Mouse (Mus musculus) limb, embryonic 11.5 days (tissue): Measurements from ENCODE around the gene Cdh13. TPM values are rescaled to one million over a fixed set of nuclear protein-coding genes. Genes with fewer than 3 reads are reported as not detected.

ENCODE experiments used
- ATAC-seq: fragments of 200-750 bp; cut with Nextera tagmentation; 2 replicates; pipeline ENCODE4 v1.8.0; 2017; ENCODE audit warnings: low read depth; ENCODE audit not compliant: insufficient number of reproducible peaks, low FRiP score, low TSS enrichment
- DNase-seq: peaks from one replicate; pipeline ENCODE4 v3.0.0-alpha.2; 2015; ENCODE audit warnings: low spot score
- H3K27ac ChIP-seq: fragments of 300-500 bp; sonication (generic); replicated peaks from 2 replicates; pipeline ENCODE4 v1.5.1; 2014; ENCODE audit warnings: low read depth, mild to moderate bottlenecking, low read length
- H3K27me3 ChIP-seq: fragments of 300-500 bp; sonication (generic); 2 replicates; pipeline ENCODE4 v1.6.1; 2014; ENCODE audit warnings: mild to moderate bottlenecking, low read length, mixed read lengths; ENCODE audit not compliant: control insufficient read depth, insufficient read depth
- H3K36me3 ChIP-seq: fragments of 300-500 bp; sonication (generic); 2 replicates; pipeline ENCODE4 v1.6.1; 2014; ENCODE audit warnings: mild to moderate bottlenecking, low read length, moderate library complexity, mixed read lengths; ENCODE audit not compliant: control insufficient read depth, insufficient read depth
- H3K4me1 ChIP-seq: fragments of 300-500 bp; sonication (generic); 2 replicates; pipeline ENCODE4 v1.6.1; 2014; ENCODE audit warnings: low read length, mixed read lengths; ENCODE audit not compliant: control insufficient read depth, insufficient read depth
- H3K4me2 ChIP-seq: fragments of 300-500 bp; sonication (generic); 2 replicates; pipeline ENCODE4 v1.6.1; 2014; ENCODE audit warnings: low read depth, mild to moderate bottlenecking, moderate library complexity; ENCODE audit not compliant: severe bottlenecking
- H3K4me3 ChIP-seq: fragments of 300-500 bp; sonication (generic); 2 replicates; pipeline ENCODE4 v1.5.1; 2014; ENCODE audit warnings: low read depth, low read length
- H3K9ac ChIP-seq: fragments of 300-500 bp; sonication (generic); 2 replicates; pipeline ENCODE4 v1.6.1; 2014; ENCODE audit warnings: mild to moderate bottlenecking, low read length
- H3K9me3 ChIP-seq: fragments of 300-500 bp; sonication (generic); 2 replicates; pipeline ENCODE4 v1.6.1; 2016; ENCODE audit warnings: low read length; ENCODE audit not compliant: control insufficient read depth
- WGBS: fragments of 180-500 bp; shearing (Covaris S2); extraction: QIAGEN DNeasy Blood & Tissue Kit; methylation state at CpG from one replicate; pipeline ENCODE4 v1.1.7; 2014; 5-methylcytosine and 5-hydroxymethylcytosine counted together
- polyA plus RNA-seq: library from polyadenylated mRNA; unstranded; fragments of >200 nt; fragmentation: Nextera tagmentation; extraction: Ambion mirVana; gene quantifications from 2 replicates; pipeline ENCODE4 v1.2.1, GENCODE M21; 2014

Gene Cdh13
- polyA plus RNA-seq, 1 experiment from 2014 or later, result 4.9 TPM

DNA sequence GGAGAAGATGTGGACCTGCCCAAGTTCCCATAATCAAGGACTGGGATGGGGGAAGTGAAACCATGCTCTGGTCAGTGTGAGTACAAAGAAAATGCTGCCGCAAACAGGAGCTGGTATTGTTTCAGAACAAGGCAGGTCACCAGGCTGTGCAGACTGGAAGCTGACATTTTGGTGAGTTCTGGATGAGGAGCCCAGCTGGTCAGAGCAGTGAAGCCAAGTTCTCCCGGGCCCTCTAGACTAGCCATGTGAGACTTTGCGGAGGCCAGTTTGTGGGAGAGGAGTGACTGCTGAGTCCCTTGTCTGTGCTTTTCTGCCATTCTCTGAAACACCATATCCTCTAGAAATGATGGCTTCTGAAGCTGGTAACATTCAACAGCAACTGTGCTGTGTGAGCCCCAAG lies 829.3 kb downstream of the Cdh13 start:
- Histone ChIP-seq H3K36me3 (no peaks in the 10 kb centered on the region), H3K9ac (no peak overlapping the region), H3K9me3 (no peaks in the 10 kb centered on the region), H3K4me3 (no peak overlapping the region), H3K4me2 (no peak overlapping the region), H3K27ac (no peak overlapping the region), H3K4me1 (no peaks in the 10 kb centered on the region), H3K27me3 (no peaks in the 10 kb centered on the region)
- WGBS, result 94% methylated on average over 3 of the region's 3 CpGs
- DNase-seq (no peak), ATAC-seq (no peak)

GRCm38 (mm10) chr8:119121236-119121635 lies 837.7 kb downstream of the Cdh13 start:
- DNase-seq (no peak), ATAC-seq (no peak)
- 50% methylated on average over 13 of the region's 13 CpGs for WGBS
- no peak overlapping the region for H3K9ac ChIP-seq
- H3K9me3 ChIP-seq, result no peaks in the 10 kb centered on the region
- H3K36me3 ChIP-seq, result no peaks in the 10 kb centered on the region
- H3K4me3 ChIP-seq, result no peak overlapping the region
- H3K27ac ChIP-seq, result no peak overlapping the region
- 0 out of 2 replicates have a peak, but pooled peaks cover 2% of the 10 kb centered on the region for H3K4me1 ChIP-seq
- H3K27me3 ChIP-seq, result no peaks in the 10 kb centered on the region
- no peak overlapping the region for H3K4me2 ChIP-seq

DNA sequence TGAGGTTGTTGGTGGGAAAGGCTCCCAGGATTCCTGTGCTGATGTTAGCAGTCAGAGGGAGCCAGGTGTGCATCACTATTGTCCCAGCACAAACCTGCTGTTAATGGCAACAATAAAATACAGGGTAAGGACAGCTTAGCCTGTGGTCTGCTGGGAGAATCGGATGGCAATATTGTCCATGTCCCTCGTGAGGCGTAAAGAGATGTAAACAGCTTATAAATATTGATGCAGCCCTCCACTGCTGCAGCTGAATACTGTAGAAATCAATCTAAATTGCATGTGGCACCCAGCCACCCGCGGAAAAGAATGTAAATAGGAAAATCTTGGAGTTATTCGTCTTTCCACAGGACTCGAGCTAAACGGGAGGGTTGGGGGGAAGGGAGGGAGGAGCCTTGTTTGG lies 844.3 kb downstream of the Cdh13 start:
- no peaks in the 10 kb centered on the region for H3K27me3 ChIP-seq
- H3K27ac ChIP-seq, result no peak overlapping the region
- H3K4me3 ChIP-seq, result no peak overlapping the region
- no peaks in the 10 kb centered on the region for H3K4me1 ChIP-seq
- DNase-seq, result no peak
- no peaks in the 10 kb centered on the region for H3K36me3 ChIP-seq
- no peak overlapping the region for H3K4me2 ChIP-seq
- H3K9me3 ChIP-seq, result no peaks in the 10 kb centered on the region
- H3K9ac ChIP-seq, result no peak overlapping the region
- WGBS, result 75% methylated on average over 8 of the region's 8 CpGs
- ATAC-seq, result no peak

- Histone ChIP-seq H3K27ac (no peak overlapping the region), H3K4me1 (no peaks in the 10 kb centered on the region), H3K27me3 (no peaks in the 10 kb centered on the region), H3K9ac (no peak overlapping the region), H3K4me2 (no peak overlapping the region), H3K4me3 (no peak overlapping the region), H3K9me3 (no peaks in the 10 kb centered on the region), H3K36me3 (no peaks in the 10 kb centered on the region)
- 68% methylated on average over 3 of the region's 3 CpGs for WGBS
- ATAC-seq (no peak), DNase-seq (no peak)
Observed at GRCm38 (mm10) chr8:119128266-119128665, 844.7 kb downstream of the Cdh13 start.

GRCm38 (mm10) chr8:119156454-119156921 lies 873.0 kb downstream of the Cdh13 start:
- Histone ChIP-seq H3K27me3 (no peaks in the 10 kb centered on the region), H3K4me3 (no peak overlapping the region), H3K4me1 (no peaks in the 10 kb centered on the region), H3K9me3 (no peaks in the 10 kb centered on the region), H3K4me2 (no peak overlapping the region), H3K36me3 (no peaks in the 10 kb centered on the region), H3K9ac (no peak overlapping the region), H3K27ac (no peak overlapping the region)
- ATAC-seq (no peak), DNase-seq (no peak)
- WGBS, result 81% methylated on average over 6 of the region's 6 CpGs

GRCm38 (mm10) chr8:119158628-119159027 lies 875.1 kb downstream of the Cdh13 start:
- WGBS, result 83% methylated on average over 5 of the region's 5 CpGs
- Histone ChIP-seq H3K9ac (no peak overlapping the region), H3K27ac (no peak overlapping the region), H3K4me3 (no peak overlapping the region), H3K27me3 (no peaks in the 10 kb centered on the region), H3K9me3 (no peaks in the 10 kb centered on the region), H3K4me2 (no peak overlapping the region), H3K36me3 (no peaks in the 10 kb centered on the region), H3K4me1 (no peaks in the 10 kb centered on the region)
- no peak for DNase-seq
- ATAC-seq, result no peak

DNA sequence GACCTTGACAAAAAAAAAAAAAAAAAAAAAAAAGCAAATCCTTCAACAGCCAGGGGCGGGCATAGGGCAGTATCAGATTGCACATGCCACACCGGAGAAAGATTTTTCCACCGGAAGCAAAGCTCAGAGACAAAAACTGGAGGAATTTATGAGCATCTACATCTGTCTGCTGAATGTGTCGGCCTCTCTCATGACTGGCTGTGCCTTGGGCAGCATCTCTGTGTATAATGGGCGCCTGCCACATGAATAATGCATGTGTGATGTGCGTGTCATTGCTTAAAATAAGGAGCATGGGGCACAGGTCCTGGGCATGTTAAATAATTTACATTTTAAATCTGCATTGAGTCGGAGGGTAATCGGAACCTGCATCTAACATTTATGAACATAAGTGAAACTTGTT lies 876.3 kb downstream of the Cdh13 start:
- no peak for DNase-seq
- H3K4me3 ChIP-seq, result no peak overlapping the region
- H3K27me3 ChIP-seq, result no peaks in the 10 kb centered on the region
- H3K27ac ChIP-seq, result no peak overlapping the region
- H3K9me3 ChIP-seq, result no peaks in the 10 kb centered on the region
- 64% methylated on average over 8 of the region's 8 CpGs for WGBS
- no peak overlapping the region for H3K9ac ChIP-seq
- no peak overlapping the region for H3K4me2 ChIP-seq
- H3K36me3 ChIP-seq, result no peaks in the 10 kb centered on the region
- no peaks in the 10 kb centered on the region for H3K4me1 ChIP-seq
- ATAC-seq, result no peak

DNA sequence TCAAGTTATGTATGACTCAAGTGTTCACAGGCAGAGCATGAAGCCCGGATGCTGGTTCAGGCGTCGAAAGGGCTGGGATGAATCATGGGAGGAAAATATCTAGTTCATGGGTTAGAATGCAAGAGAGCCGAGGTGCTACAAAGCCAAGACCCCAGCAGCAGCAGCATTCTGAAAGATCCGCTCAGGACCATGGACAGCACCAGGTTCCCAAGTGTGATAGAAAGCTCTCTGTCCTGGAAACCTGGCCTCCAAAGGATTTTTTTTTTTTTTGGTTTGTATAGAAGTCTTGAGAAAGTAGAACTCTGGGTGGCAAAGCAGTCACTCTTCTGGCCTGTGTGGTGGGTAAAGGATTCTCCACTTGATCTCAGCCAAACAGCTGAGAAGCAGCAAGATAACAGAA lies 880.5 kb downstream of the Cdh13 start:
- DNase-seq (peak; percentile 83), ATAC-seq (no peak)
- H3K4me1 ChIP-seq, result no peaks in the 10 kb centered on the region
- 57% methylated on average over 5 of the region's 5 CpGs for WGBS
- no peak overlapping the region for H3K27ac ChIP-seq
- H3K9ac ChIP-seq, result no peak overlapping the region
- no peak overlapping the region for H3K4me3 ChIP-seq
- H3K4me2 ChIP-seq, result no peak overlapping the region
- no peaks in the 10 kb centered on the region for H3K9me3 ChIP-seq
- no peaks in the 10 kb centered on the region for H3K27me3 ChIP-seq
- no peaks in the 10 kb centered on the region for H3K36me3 ChIP-seq

- H3K4me1 ChIP-seq, result peaks cover 7% of the 10 kb centered on the region; the same call in 1 of the 2 replicates
- ATAC-seq, result no peak
- DNase-seq, result no peak
- 82% methylated on average over 6 of the region's 6 CpGs for WGBS
- no peak overlapping the region for H3K9ac ChIP-seq
- H3K4me2 ChIP-seq, result no peak overlapping the region
- H3K36me3 ChIP-seq, result no peaks in the 10 kb centered on the region
- no peak overlapping the region for H3K4me3 ChIP-seq
- H3K27me3 ChIP-seq, result no peaks in the 10 kb centered on the region
- no peaks in the 10 kb centered on the region for H3K9me3 ChIP-seq
- no peak overlapping the region for H3K27ac ChIP-seq
Observed at GRCm38 (mm10) chr8:119177226-119177935, 893.8 kb downstream of the Cdh13 start.
